Mouse (Mus musculus): ENCODE measurements around the gene Zbtb8b. TPM values are rescaled to one million over a fixed set of nuclear protein-coding genes. Genes with fewer than 3 reads are reported as not detected.
A peak's percentile ranks its signal among the peaks of the same experiment; 100 is the strongest.

Zbtb8b gene
- polyA plus RNA-seq, 1 experiment from 2014 or later = 1.7 TPM

DNA sequence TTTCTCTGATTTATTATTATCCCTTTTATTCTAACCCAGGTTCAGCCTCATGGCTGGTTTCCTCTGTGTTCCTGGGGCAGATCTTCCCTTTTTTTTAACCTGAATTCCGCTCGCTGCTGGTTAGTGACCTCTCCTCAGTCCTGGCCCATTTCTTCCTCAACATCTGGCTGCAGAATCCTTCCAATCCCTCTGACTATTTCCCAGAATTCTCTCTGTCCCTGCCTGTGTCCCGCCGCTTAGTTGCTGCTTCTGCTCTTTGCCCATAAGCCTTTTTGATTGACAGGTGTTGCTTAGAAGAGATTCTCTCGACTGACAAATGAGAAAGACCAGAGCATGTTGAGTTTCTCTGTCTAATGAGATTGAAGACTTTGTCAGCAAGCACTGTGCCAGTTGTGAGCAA lies 15.5 kb upstream of the Zbtb8b start:
- WGBS = 55% methylated on average over 5 of the region's 5 CpGs
- ATAC-seq (ENCODE audit: insufficient read depth, low FRiP score, low read depth) = no peak

DNA sequence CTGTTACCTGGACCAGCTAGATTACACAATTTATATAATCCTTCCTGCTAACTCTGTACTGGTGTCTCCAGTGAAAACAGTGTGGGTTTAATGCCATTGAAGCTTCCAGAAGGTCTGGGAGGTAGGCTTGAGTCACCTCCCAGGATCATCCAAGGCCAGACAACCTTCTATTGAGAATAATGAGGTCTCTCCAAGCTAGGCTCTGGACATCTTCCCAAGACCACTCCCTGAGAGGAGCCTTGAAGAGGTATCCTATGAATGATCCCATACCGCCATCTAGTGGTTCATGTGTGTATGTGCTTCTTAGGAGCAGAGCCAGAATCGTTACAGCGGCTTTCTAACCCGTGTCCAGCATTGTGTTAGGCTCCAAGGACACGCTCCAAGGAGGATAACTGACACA lies 14.6 kb upstream of the Zbtb8b start:
- no peak overlapping the region for H3K4me3 ChIP-seq (replicated peaks)
- H3K4me2 ChIP-seq = no peak overlapping the region
- no peaks in the 10 kb centered on the region for H3K9me3 ChIP-seq
- no peaks in the 10 kb centered on the region for H3K36me3 ChIP-seq
- 3% methylated on average over 5 of the region's 5 CpGs for WGBS
- ATAC-seq (ENCODE audit: insufficient read depth, low FRiP score, low read depth) = peak; percentile 77
- H3K27ac ChIP-seq = no peak overlapping the region
- H3K9ac ChIP-seq = no peak overlapping the region
- no peaks in the 10 kb centered on the region for H3K27me3 ChIP-seq (replicated peaks)
- H3K4me1 ChIP-seq = no peaks in the 10 kb centered on the region

More for the DNA sequence above, 15.5 kb upstream of the Zbtb8b start:
- Histone ChIP-seq H3K9ac (no peak overlapping the region), H3K27ac (no peak overlapping the region), H3K4me2 (no peak overlapping the region), H3K4me1 (no peaks in the 10 kb centered on the region), H3K9me3 (no peaks in the 10 kb centered on the region), H3K4me3 (replicated peaks) (no peak overlapping the region), H3K27me3 (replicated peaks) (no peaks in the 10 kb centered on the region), H3K36me3 (no peaks in the 10 kb centered on the region)

- Histone ChIP-seq H3K4me1 (no peaks in the 10 kb centered on the region), H3K4me2 (no peak overlapping the region), H3K4me3 (replicated peaks) (no peak overlapping the region), H3K27ac (no peak overlapping the region), H3K27me3 (replicated peaks) (no peaks in the 10 kb centered on the region), H3K9me3 (no peaks in the 10 kb centered on the region), H3K36me3 (no peaks in the 10 kb centered on the region), H3K9ac (no peak overlapping the region)
- no peak for ATAC-seq (ENCODE audit: insufficient read depth, low FRiP score, low read depth)
- 79% methylated on average over 15 of the region's 15 CpGs for WGBS
These were observed 11.0 kb upstream of the Zbtb8b start for GRCm38 (mm10) chr4:129451471-129452169.

- no peaks in the 10 kb centered on the region for H3K36me3 ChIP-seq
- no peak overlapping the region for H3K4me3 ChIP-seq (replicated peaks)
- no peak overlapping the region for H3K4me2 ChIP-seq
- ATAC-seq (ENCODE audit: insufficient read depth, low FRiP score, low read depth) = no peak
- no peak overlapping the region for H3K27ac ChIP-seq
- WGBS = 78% methylated on average over 2 of the region's 2 CpGs
- no peaks in the 10 kb centered on the region for H3K27me3 ChIP-seq (replicated peaks)
- no peak overlapping the region for H3K9ac ChIP-seq
- H3K9me3 ChIP-seq = no peaks in the 10 kb centered on the region
- H3K4me1 ChIP-seq = no peaks in the 10 kb centered on the region
These were observed 10.2 kb upstream of the Zbtb8b start for GRCm38 (mm10) chr4:129450851-129451250.

DNA sequence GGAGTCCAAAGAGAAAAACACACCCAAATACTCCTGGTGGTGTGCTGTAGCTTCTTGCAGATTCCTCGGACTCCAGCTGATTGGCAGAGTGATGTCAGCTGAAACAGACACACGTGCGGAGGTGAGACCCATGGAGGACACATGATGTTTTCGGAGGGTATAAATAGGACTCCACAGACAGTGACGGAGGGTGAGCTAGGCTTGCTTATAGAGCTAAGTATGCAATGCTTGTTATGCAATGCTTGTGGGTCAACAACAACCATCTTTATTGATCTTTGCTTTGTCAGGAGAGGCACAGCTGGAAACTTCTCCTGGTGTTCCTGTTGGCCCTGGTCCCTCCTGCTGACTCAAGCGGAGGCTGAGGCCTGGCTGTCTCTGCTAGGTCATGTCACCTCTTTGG lies 8.1 kb upstream of the Zbtb8b start:
- H3K4me3 ChIP-seq (replicated peaks) = no peak overlapping the region
- H3K27ac ChIP-seq = no peak overlapping the region
- no peak overlapping the region for H3K9ac ChIP-seq
- H3K9me3 ChIP-seq = no peaks in the 10 kb centered on the region
- 85% methylated on average over 6 of the region's 6 CpGs for WGBS
- ATAC-seq (ENCODE audit: insufficient read depth, low FRiP score, low read depth) = no peak
- no peaks in the 10 kb centered on the region for H3K27me3 ChIP-seq (replicated peaks)
- H3K36me3 ChIP-seq = no peaks in the 10 kb centered on the region
- H3K4me1 ChIP-seq = no peaks in the 10 kb centered on the region
- H3K4me2 ChIP-seq = no peak overlapping the region

GRCm38 (mm10) chr4:129447778-129448563 lies 7.3 kb upstream of the Zbtb8b start:
- Histone ChIP-seq H3K27ac (no peak overlapping the region), H3K4me3 (replicated peaks) (no peak overlapping the region), H3K36me3 (no peaks in the 10 kb centered on the region), H3K4me1 (no peaks in the 10 kb centered on the region), H3K4me2 (no peak overlapping the region), H3K9me3 (no peaks in the 10 kb centered on the region), H3K9ac (no peak overlapping the region), H3K27me3 (replicated peaks) (no peaks in the 10 kb centered on the region)
- 69% methylated on average over 11 of the region's 11 CpGs for WGBS
- no peak for ATAC-seq (ENCODE audit: insufficient read depth, low FRiP score, low read depth)

DNA sequence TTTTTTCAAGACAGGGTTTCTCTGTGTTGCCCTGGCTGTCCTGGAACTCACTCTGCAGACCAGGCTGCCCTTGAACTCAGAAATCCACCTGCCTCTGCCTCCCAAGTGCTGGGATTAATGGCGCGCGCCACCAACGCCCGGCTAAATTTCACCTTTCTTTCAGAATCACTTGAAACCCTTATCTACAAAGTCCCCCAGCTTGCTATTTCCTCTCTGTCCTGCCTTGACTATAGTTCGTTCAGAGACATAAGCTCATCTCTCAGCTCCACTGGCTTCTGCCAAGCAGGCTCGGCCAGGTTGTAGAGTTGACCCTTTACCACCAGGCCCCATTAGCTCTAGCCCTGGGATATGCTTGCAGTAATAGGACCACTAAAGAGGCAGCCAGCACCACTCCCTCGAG lies 6.7 kb upstream of the Zbtb8b start:
- H3K27ac ChIP-seq = no peak overlapping the region
- ATAC-seq (ENCODE audit: insufficient read depth, low FRiP score, low read depth) = no peak

DNA sequence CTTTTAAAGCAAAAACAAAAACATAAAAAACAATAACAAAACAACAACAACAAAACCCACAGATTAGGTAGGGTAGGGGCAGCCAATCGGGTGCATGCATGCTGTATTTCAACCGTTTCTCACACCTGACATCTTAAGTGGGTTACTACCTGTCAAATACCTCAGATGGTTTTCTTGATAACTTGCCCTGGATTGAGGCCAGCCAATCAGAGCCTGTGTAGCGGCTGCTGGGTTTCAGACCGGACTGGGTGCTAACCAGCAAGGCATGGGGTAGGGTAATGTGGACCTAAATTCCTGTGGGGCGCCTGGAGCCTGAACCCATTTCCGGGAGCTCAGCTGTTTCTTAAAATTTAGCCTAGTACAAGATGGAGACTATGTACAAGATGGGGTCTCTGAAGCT lies 492 bp upstream of the Zbtb8b start:
- no peaks in the 10 kb centered on the region for H3K9me3 ChIP-seq
- H3K4me2 ChIP-seq = peak overlapping the region; percentile 86
- no peaks in the 10 kb centered on the region for H3K36me3 ChIP-seq
- no peak overlapping the region for H3K9ac ChIP-seq
- peak overlapping the region; percentile 48 for H3K4me3 ChIP-seq (replicated peaks)
- no peaks in the 10 kb centered on the region; the same call in 1 of the 2 replicates for H3K4me1 ChIP-seq
- no peak overlapping the region for H3K27ac ChIP-seq
- no peak for ATAC-seq (ENCODE audit: insufficient read depth, low FRiP score, low read depth)
- H3K27me3 ChIP-seq (replicated peaks) = peaks cover 21% of the 10 kb centered on the region
- 33% methylated on average over 6 of the region's 6 CpGs for WGBS

More for the DNA sequence above, 6.7 kb upstream of the Zbtb8b start:
- Histone ChIP-seq H3K4me1 (no peaks in the 10 kb centered on the region), H3K4me3 (replicated peaks) (no peak overlapping the region), H3K9ac (no peak overlapping the region), H3K4me2 (no peak overlapping the region), H3K36me3 (no peaks in the 10 kb centered on the region), H3K27me3 (replicated peaks) (no peaks in the 10 kb centered on the region), H3K9me3 (no peaks in the 10 kb centered on the region)
- 77% methylated on average over 8 of the region's 8 CpGs for WGBS

DNA sequence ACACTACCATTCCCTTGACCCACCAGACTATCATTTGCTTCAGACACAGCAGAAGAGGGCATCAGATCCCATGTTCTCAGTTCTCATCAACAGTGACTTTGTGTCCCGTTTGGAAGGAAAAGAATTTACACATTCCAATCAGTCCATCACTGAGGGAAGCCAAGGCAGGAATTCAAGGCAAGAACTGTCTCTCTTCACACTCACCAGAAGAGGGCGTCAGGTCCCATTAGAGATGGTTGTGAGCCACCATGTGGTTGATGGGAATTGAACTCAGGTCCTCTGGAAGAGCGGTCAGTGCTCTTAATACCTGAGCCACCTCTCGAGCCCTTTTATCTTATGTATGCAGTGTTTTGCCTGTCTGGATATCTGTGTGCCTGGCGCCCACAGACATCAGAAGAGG lies 22.3 kb downstream of the Zbtb8b start:
- WGBS = 72% methylated on average over 5 of the region's 5 CpGs
- no peak overlapping the region for H3K4me3 ChIP-seq (replicated peaks)
- ATAC-seq (ENCODE audit: insufficient read depth, low FRiP score, low read depth) = no peak
- no peaks in the 10 kb centered on the region for H3K36me3 ChIP-seq
- no peaks in the 10 kb centered on the region for H3K9me3 ChIP-seq
- no peak overlapping the region for H3K4me2 ChIP-seq
- H3K27ac ChIP-seq = no peak overlapping the region
- 0 out of 2 replicates have a peak, but pooled peaks cover 3% of the 10 kb centered on the region for H3K4me1 ChIP-seq
- H3K27me3 ChIP-seq (replicated peaks) = no peaks in the 10 kb centered on the region
- no peak overlapping the region for H3K9ac ChIP-seq

DNA sequence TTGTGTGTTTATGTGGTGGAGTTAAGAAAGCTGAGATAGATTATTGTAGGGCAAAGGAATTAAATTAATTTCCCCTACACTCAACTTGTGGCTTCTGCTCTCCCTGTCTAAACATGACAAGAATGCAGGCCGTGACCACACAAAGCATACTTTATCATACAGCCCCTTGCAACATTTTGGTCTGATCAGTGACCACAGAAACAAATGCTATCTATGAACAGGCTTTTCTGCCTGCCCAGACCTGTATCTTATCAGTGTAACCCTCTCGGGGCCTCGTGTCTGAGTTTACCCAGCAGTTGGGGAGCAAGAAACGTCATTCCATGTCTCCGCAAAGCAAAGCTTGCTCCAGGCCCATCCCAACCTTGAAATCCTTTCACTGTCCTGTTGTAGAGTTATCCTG lies 24.2 kb downstream of the Zbtb8b start:
- Histone ChIP-seq H3K4me3 (replicated peaks) (no peak overlapping the region), H3K27ac (no peak overlapping the region), H3K4me2 (no peak overlapping the region), H3K9me3 (no peaks in the 10 kb centered on the region), H3K4me1 (0 out of 2 replicates have a peak, but pooled peaks cover 3% of the 10 kb centered on the region), H3K27me3 (replicated peaks) (no peaks in the 10 kb centered on the region), H3K9ac (no peak overlapping the region), H3K36me3 (no peaks in the 10 kb centered on the region)
- WGBS = 40% methylated on average over 5 of the region's 5 CpGs
- peak; percentile 72 for ATAC-seq (ENCODE audit: insufficient read depth, low FRiP score, low read depth)

DNA sequence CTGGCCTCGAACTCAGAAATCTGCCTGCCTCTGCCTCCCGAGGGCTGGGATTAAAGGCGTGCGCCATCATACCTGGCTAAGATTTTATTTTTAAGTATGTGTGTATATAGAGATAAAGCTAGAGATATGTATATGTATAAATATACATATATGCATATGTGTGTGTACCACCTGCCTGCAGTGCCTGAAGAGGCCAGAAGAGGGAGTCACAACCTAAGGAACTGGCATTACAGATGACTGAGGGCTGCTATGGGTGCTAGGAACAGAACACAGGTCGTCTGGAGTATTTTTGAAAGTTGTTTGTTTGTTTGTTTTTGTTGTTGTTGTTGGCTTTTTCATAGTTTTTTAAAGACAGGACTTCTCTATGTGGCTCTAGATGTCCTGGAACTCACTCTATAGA lies 24.8 kb downstream of the Zbtb8b start:
- no peaks in the 10 kb centered on the region for H3K36me3 ChIP-seq
- no peaks in the 10 kb centered on the region for H3K27me3 ChIP-seq (replicated peaks)
- no peak overlapping the region for H3K9ac ChIP-seq
- no peak overlapping the region for H3K4me3 ChIP-seq (replicated peaks)
- WGBS = 94% methylated on average over 5 of the region's 5 CpGs
- H3K4me1 ChIP-seq = 0 out of 2 replicates have a peak, but pooled peaks cover 3% of the 10 kb centered on the region
- no peak overlapping the region for H3K27ac ChIP-seq
- no peaks in the 10 kb centered on the region for H3K9me3 ChIP-seq
- no peak for ATAC-seq (ENCODE audit: insufficient read depth, low FRiP score, low read depth)
- no peak overlapping the region for H3K4me2 ChIP-seq

GRCm38 (mm10) chr4:129410991-129411390 lies 29.7 kb downstream of the Zbtb8b start:
- Histone ChIP-seq H3K9ac (no peak overlapping the region), H3K27ac (no peak overlapping the region)

More at GRCm38 (mm10) chr4:129410991-129411390, 29.7 kb downstream of the Zbtb8b start:
- 0 out of 2 replicates have a peak, but pooled peaks cover 5% of the 10 kb centered on the region for H3K4me1 ChIP-seq
- H3K9me3 ChIP-seq = no peaks in the 10 kb centered on the region
- H3K27me3 ChIP-seq (replicated peaks) = no peaks in the 10 kb centered on the region
- ATAC-seq (ENCODE audit: insufficient read depth, low FRiP score, low read depth) = no peak
- no peak overlapping the region for H3K4me3 ChIP-seq (replicated peaks)
- no peak overlapping the region for H3K4me2 ChIP-seq
- no peaks in the 10 kb centered on the region for H3K36me3 ChIP-seq

Measured in stomach, embryonic 15.5 days (tissue).